Mouse (Mus musculus): ENCODE data around the gene Rars.
"Not testable (repeated sequence)": the region's sequence is repeated elsewhere in the genome, so short reads cannot be mapped to it uniquely, and the experiment has no call there.

DNA sequence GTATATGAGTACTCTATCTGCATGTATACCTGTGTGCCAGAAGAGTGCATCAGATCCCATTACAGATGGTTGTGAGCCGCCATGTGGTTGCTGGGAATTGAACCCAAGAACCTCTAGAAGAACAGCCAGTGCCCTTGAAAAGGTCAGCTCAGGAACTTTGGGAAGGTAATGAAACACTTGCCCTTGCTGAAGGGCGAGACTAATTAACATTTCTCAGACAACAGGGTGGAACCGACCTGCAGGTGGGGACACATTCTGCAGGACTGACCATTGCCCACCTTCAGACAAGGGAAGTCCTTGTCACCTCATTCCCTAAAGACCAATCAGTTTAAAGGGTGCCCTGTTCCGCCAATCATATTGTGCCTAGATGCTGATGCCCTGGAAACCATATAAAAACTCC is 6.5 kb upstream of the Rars start:
- TF ChIP-seq CTCF (conservative IDR thresholded peaks at IDR 0.05; ENCODE audit: low read length); NANOG (IDR thresholded peaks at IDR 0.05; ENCODE audit: borderline replicate concordance, low read length); POU5F1 (IDR thresholded peaks at IDR 0.05; ENCODE audit: borderline replicate concordance, low read length): not testable (repeated sequence)
